Mouse (Mus musculus) left cerebral cortex, postnatal 25 days (tissue): ENCODE data around the gene Snx1. TPM values are rescaled to one million over a fixed set of nuclear protein-coding genes. Genes with fewer than 3 reads are reported as not detected.

Experiments
- DNase-seq, 2 experiments: peaks; one replicate each; pipeline ENCODE4 v3.0.0; 2022; ENCODE audit warnings: low spot score in 2 of 2, mixed read lengths in 1 of 2
- intact Hi-C: fragments of 180-260 bp; cut with DNase I; formaldehyde crosslinking; loops from one replicate; pipeline ENCODE4 v1.15.1; 2025
- total RNA-seq, 2 experiments: library from RNA; stranded (reverse); gene quantifications; 2 replicates each; pipeline ENCODE4 v1.2.3; 2021

Gene Snx1
- 10 to 100 TPM; 68.4 to 72.9 TPM for total RNA-seq

DNA sequence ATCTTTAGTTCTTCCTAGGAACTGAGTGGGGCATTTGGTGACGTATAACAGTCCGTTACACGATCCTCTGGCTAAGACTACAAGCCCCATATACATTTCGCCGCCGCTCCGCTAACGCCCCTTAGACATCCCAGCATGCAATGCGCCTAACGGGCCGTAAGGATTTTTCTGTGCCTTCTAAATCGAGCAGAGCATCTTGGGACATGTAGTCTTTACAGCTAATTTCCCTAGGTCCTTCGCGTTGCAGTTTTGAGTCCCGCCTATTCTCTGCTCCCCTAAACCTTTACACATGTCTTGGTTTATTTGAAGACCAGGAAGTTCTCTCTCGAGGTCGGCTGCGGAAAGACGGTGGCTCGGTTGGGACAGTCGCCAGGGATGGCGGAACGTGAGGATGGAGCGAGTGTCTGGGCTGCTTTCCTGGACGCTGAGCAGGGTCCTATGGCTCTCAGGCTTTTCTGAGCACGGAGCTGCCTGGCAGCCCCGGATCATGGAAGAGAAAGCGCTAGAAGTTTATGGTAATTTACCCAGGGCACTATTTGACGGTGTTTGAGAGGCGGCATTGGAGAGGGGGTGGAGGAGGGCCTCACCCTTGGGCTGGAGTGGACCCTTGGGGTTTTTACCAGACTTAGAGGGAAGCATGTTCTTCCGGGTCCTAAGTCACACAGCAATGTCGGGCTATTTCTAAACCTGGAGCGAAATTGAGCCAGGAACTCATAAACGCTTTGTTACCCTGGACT lies at the start of gene Snx1, which contains the start of gene Ciao2a:
Snx1 (minus strand) TSS at position 132 of the 737 bp plus-strand sequence.
Ciao2a (plus strand) TSS at position 156 of the 737 bp plus-strand sequence.
- DNase-seq = peak; percentile 93 to 98
- intact Hi-C loops = loop anchor here (2.0 kb wide), 1 partner anchor 66 kb away; the partner anchor contains the start of gene Ppib

DNA sequence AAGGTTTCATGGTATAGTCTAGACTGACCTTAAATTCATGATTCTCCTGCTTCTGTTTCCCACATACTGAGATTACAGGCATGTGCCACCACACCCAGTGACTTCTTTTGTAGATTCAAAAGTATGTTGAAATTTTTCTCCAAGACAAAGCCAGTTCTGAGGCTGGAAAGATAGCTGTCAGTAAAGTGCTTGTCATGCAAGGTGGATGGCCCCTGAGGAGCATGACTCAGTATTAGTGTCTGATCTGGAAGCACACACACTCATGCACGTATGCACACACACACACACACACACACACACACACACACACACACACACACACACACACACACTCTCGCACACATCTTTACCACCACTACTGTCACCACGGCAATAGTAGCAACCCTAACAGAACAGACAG lies 48.6 kb upstream of the Snx1 start:
- DNase-seq = no peak
- intact Hi-C loops = no loop called here

DNA sequence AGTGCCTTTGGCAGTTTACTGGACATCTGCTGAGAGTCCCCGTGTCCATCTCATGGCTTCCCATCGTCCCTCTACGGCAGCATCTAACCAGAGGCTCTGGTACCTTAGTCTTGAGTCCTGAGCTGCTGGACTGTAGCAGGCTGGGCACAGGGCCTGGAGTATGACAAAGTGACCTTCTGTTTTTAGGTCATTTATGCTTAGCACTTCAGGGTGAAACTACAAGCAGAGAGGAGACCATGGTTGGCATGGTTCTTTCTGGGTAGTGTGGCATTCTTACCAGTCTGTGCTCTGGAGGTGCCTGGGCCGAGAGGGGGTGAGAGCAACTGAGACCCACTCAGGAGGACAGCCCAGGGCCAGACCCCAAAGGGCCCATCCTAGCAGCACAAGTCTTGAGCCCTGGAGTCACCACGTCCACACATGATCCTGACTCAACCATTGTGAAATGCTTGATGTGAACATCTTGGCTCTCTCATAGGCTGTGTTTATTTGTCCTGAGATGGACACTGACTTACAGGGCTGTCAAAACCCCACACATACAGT lies 47.0 kb upstream of the Snx1 start:
- DNase-seq = no peak
- intact Hi-C loops = no loop called here

DNA sequence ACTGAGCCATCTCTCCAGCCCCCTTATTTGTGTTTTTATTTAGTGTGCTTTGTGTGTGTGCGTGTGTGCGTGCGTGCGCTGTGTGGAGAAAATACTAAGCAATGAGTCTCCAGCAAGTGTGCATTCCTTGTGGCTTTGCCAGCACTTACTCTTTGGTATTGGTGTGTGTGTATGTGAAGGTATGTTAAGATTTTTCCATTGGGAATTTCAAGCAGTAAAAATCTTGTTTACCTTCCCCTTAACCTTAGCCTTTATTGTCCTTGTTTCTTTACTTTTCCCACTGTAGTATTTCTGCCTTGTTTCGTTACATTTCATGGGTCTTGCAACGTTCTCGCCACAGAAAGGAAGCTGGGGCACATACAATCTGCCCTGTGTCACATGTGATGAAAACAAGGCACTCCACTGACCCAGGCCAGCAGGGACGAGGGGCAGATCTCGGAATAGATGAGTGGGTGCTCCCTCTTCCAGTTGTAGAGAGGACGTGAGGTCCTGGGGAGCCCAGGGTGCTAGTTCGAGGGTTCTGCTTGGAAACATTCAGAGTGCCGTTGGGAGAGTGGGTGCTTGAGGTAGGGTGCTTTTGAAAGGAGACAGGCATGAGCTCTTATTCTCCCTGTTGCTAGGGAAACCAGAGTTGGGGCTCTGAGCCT lies 45.0 kb upstream of the Snx1 start:
- no peak for DNase-seq
- intact Hi-C loops = no loop called here

DNA sequence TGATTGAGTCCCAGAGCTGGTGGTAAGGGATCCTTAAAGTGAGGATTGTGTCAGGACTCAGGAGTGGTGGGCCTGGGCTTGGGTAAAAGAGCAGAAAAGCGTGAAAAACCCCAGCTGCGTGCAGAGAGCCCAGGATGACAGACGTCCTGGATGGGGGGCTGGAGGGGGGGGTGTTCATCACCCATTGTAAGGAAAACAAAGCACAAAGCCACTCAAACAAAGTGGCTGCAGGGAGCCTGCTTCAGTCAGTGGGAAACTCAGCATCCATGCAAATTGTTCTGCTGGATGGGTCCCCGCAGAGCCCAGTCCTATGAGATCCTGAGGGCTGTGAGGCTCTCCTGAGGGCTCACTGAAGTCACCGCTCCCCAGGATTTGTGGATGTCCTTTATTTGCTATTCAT lies 44.1 kb upstream of the Snx1 start:
- DNase-seq = no peak
- intact Hi-C loops = no loop called here

DNA sequence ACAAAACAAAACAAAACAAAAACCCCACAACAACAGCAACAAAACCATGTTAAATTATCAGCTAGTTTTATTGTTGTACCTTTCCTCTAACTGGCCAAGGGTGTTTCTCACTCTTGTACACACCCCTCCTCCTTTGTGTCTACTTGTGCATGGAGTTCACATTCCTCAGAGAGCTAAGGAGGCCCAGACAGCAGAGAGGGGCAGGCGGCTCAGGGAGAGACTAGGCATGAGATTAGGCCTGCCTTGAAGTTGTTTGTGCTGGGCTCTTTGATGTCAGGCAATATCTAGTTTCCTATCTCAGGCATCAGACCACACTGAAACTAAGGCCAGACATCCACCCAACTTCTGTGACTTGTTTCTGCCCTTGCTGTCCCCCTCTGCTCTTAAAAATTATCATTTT lies 41.8 kb upstream of the Snx1 start:
- intact Hi-C loops = loop anchor here (5.0 kb wide), 1 partner anchor 79 kb away; no protein-coding TSS in a partner anchor
- no peak for DNase-seq

DNA sequence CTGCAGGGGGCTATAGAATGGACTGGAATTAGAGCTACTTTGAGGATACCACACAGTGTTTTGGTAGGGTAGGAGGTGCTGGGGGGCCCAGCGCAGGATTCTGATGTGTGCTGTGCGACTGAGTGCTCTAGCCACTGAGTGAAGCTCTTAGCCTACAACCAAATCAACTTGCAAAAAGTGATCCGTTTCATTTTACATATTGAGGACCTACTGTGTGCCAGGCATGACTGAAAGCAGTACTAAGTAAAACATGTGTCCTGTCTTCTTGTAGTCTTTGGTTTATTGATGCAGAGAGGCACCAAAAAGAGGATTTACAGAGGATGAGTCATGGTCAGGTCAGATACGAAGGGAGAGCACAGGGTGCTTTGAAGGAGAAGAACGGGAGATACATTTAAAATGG lies 40.8 kb upstream of the Snx1 start:
- intact Hi-C loops = loop anchor here (5.0 kb wide), 1 partner anchor 80 kb away; no protein-coding TSS in a partner anchor
- DNase-seq = no peak

DNA sequence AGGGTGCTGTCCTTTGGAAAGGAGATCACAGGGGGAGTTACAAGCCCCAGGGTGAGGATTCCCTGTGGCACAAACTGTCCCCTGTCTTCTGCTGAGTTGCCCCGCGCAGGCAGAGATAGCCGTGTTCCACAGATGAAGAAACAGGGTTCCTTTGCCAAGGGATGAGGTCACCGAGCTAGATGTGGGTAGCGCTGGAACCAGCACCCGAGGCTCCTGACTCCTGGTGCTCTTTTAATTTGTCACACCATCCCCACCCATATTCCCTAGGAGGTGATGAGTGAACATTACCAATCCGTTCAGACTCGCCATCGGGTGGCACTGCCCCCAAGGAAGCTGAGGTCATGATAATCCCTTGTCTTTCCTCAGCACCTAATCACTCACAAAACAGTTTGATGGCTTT lies 36.6 kb upstream of the Snx1 start:
- DNase-seq = no peak
- intact Hi-C loops = loop anchor here (5.0 kb wide), 1 partner anchor 44 kb away; no protein-coding TSS in a partner anchor

DNA sequence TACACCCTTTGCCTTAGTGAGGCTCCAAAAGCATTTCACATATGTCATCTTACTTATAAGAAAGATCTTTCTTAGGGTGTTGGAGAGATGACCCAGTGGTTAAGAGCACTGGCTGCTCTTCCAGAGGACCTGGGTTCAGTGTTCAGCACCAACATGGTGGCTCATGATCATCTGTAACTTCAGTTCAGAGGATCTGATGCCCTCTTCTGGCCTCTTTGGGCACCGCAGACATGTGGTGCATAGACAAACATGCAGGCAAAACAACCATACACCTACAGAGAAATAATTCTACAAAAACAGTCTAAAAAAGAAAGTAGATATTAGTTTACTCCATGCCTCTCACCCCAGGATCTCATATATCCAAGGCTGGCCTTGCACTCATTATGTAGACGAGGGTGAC lies 33.8 kb upstream of the Snx1 start:
- no peak for DNase-seq
- intact Hi-C loops = loop anchor here (5.0 kb wide), 1 partner anchor 47 kb away; no protein-coding TSS in a partner anchor

DNA sequence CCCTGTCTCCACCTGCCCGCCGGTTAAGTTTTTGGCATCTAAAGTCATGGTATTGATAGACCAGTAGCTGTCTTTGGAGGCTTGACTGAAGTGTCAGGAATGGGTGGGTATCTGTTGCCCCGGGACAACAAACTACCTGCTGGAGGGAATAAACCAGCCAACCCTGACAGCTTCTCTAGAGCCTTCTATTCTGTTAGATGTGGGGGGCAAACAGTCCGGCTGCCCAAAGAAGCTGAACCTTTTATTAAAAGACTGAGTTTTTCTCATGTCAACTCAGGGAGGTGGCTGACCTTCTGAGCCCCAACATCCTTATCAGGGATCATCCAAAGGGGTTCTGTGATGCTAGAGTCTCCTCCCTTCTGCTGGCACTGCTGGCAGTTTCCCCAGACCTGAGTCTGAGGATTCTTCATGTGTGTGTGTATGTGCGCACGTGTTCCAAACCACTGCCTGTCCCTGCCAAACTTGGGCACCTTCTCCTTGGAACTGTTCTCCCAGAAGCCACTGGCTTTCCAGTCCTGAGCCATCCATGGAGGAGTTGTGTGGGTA lies 32.6 kb upstream of the Snx1 start:
- intact Hi-C loops = loop anchor here (5.0 kb wide), 1 partner anchor 78 kb away; no protein-coding TSS in a partner anchor
- DNase-seq = no peak

DNA sequence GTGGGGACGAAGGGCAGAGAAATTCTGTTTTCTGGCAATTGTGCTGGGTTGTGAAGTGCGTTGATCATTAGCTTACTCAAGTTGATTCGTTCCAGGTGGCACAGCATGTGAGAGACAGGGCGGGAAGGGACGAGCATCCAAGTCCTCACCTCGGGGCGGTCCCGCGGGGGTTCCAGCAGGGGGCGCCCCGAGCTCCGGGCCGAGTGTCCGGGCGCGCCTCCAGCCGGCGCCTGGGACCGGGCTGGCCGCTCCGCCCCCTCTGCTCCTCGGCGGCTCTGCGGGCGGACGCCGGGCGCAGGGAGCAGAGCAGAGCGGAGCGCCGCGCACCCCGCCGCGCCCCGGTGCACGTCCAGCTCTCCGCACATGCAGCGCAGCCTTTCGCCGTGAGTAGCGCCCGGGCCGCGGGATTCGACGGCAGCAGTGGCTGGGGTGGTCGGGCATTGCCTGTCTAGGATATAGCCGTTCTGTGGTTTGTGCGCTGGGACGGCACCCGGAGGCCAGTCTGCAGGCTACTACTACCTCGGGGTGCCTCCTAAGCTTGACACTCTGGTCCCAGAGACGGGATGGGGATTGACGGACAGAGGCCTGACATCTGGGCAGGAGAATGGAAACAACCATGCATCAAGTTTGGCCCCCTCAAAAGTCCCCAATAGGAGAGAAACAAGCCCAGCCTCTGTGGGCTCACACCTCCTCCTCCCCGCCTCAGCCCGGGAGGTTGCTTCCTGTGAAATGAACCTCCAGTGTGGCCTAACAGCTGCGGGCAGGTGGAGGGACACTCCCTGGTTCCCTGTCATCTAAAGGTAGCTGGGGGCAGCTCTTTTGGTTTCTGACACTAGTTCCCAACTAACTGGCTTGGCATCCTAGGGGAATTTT lies 31.8 kb upstream of the Snx1 start, which contains the start of gene Dapk2:
Dapk2 (plus strand) TSS at position 266 of the 873 bp plus-strand sequence.
- DNase-seq = peak; percentile 33 to 49
- intact Hi-C loops = loop anchor here (5.0 kb wide), 1 partner anchor 79 kb away; no protein-coding TSS in a partner anchor

DNA sequence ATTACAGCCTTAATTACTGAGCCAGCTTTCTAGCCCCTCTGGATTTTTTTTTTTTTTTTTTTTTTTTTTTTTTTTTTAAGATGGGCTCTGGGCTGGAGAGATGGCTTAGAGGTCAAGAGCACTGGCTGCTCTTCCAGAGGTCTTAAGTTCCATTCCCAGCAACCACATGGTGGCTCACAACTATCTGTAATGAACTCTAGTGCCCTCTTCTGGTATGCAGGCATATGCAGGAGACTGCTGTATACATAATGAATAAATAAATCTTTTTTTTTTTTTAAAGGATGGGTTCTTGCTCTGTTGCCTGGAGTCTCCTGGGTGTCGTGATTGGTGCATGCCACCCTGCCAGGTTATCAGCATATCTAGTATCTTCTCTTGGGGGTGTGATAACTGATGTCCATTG lies 29.1 kb upstream of the Snx1 start:
- intact Hi-C loops = loop anchor here (5.0 kb wide), 1 partner anchor 82 kb away; no protein-coding TSS in a partner anchor
- no peak for DNase-seq

DNA sequence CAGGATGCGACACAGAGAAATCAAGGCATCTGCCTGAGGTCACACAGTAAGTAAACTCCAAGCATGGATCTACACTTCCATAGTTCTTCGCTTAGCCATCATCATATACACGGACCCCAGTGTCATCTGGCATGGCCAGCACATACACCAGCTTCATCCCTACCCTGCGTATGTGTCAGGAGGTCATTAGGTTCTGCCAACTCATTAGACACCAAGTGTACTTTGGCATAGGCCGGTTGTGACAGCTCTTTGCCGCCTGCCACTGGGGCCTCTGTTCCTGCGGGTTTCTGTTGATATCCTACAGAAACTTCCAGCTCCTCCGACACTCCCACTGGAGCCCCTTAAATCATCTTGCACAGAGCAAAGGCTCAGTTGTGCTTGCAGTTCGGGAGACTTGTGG lies 27.6 kb upstream of the Snx1 start:
- no peak for DNase-seq
- intact Hi-C loops = no loop called here

DNA sequence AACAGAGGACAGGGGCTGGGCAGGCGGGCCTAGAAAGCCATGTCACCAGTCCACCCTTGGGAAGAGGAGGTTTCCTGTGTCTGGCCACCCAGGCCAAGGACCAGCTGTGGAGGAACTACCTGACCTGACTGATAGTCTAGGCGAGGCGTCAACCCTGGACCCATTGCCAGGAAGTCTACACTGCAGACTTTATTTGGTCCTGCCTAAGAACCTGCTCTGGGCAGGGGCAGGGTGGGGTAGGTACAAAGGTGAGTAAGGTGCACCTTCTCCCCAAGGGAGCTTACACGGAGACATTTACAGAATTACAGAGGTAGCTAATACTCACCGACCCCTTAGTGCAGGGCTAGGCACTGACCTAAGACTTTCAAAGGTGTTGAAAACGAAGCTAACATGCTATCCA lies 27.2 kb upstream of the Snx1 start:
- intact Hi-C loops = no loop called here
- DNase-seq = no peak

DNA sequence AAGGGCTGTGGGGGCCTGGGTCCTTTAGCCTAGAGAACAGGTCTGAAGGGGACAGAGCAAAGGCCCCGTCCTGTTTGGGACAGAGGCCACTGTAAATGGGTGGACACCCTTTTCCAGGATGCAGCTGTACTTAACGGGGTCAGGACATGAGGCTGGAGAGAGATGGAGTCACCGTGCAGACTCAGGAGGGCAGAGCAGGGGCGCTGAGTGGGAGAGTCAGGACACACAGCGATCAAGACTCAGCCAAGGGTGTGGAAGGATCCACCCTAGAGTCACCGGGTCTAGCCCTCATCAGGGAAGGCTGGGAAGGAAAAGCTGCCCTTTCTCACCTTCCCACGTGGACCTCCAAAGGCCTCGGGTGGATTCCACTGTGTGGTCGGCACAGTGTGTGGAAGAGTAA lies 25.6 kb upstream of the Snx1 start:
- DNase-seq = no peak
- intact Hi-C loops = no loop called here

DNA sequence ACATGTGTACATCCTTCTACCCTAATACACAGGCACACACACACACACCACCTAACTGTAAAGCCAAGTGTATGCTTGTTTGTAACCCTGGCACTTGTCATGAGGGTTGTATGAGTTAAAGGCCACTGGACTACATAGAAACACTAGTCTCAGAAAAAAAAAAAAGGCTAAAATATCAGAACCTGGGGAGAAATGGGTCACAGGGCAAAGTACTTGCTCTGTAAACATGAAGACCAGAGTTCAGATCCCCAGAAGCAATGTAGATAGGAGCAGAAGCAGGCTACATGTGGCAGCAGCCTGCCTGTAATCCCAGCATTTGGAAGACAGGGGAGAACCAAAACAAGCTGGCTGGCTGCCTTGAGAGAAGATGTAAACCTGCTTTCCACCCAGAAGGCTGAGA lies 19.8 kb upstream of the Snx1 start:
- DNase-seq = no peak
- intact Hi-C loops = loop anchor here (10.0 kb wide), 2 partner anchors 249 to 319 kb away; no protein-coding TSS in a partner anchor

DNA sequence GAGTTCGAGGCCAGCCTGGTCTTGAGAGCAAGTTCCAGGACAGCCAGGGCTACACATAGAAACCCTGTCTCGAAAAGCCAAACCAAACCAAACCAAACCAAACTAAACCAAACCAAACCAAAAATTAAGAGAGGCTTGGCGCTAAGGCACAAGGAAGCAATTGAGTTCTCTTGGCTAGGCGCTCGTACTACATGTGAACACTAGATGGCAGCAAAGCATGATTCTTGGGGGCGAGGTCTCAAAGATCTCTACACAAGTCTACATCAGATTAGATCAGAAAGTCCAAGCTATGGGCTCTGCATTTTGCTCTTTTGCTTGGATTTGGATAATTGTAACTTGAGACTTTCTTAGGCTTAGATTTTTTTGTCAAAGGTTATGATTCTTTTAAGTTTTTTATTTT lies 17.9 kb upstream of the Snx1 start:
- DNase-seq = peak; percentile 77 to 89
- intact Hi-C loops = loop anchor here (10.0 kb wide), 2 partner anchors 251 to 321 kb away; no protein-coding TSS in a partner anchor

DNA sequence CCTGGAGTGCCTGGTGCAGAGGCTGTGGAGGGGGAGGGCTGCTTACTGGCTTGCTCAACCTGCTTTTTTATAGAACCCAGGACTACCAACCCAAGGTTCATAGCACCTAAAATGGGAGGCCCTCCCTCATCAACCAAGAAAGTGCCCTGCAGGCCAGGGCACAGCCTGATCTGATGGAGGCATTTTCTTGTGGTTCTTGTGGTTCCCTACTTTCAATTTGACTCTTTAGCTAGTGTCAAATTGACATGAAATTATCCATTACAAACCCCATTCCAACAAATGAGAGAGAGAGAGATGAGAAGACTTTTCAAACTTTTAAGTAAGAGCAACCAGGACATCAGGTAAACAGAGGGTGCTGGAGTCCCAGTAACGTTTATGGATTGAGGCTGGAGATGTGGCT lies 15.9 kb upstream of the Snx1 start:
- intact Hi-C loops = loop anchor here (10.0 kb wide), 2 partner anchors 253 to 323 kb away; no protein-coding TSS in a partner anchor
- DNase-seq = no peak

DNA sequence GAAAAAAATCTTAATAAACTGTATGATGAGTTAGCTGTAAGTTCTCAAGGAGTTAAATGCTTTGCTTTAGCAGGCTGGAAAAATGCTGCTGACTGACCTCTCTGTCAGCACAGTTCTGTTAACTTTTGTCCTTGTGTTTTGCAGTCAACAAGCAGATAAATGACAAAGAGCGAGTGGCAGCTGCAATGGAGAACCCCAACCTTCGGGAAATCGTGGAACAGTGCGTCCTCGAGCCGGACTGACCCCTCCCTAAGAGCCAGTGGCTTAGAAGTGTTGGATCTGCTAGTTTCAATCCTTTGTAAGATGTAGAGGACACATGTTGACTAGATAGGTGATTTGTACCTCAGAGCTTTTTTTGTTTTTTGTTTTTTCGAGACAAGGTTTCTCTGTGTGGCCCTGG lies 11.8 kb upstream of the Snx1 start:
- no peak for DNase-seq
- intact Hi-C loops = no loop called here
